Mouse (Mus musculus) intestine, embryonic 15.5 days (tissue): Measurements from ENCODE around the gene Fap. TPM values are rescaled to one million over a fixed set of nuclear protein-coding genes. Genes with fewer than 3 reads are reported as not detected.

Source experiments
- ATAC-seq: fragments of 200-750 bp; cut with Nextera tagmentation; 2 replicates; pipeline ENCODE4 v1.8.0; 2017; ENCODE audit warnings: moderate TSS enrichment, moderate library complexity
- H3K27ac ChIP-seq: fragments of 300-500 bp; sonication (generic); 2 replicates; pipeline ENCODE4 v1.5.1; 2015; ENCODE audit warnings: mild to moderate bottlenecking, inconsistent platforms
- H3K27me3 ChIP-seq: fragments of 300-500 bp; sonication (generic); replicated peaks from 2 replicates; pipeline ENCODE4 v1.6.1; 2015; ENCODE audit warnings: inconsistent platforms
- H3K36me3 ChIP-seq: fragments of 300-500 bp; sonication (generic); 2 replicates; pipeline ENCODE4 v1.6.1; 2015; ENCODE audit warnings: inconsistent platforms
- H3K4me1 ChIP-seq: fragments of 300-500 bp; sonication (generic); replicated peaks from 2 replicates; pipeline ENCODE4 v1.6.1; 2015; ENCODE audit warnings: inconsistent platforms
- H3K4me2 ChIP-seq: fragments of 300-500 bp; sonication (generic); replicated peaks from 2 replicates; pipeline ENCODE4 v1.6.1; 2015; ENCODE audit warnings: mild to moderate bottlenecking, inconsistent platforms
- H3K4me3 ChIP-seq: fragments of 300-500 bp; sonication (generic); replicated peaks from 2 replicates; pipeline ENCODE4 v1.5.1; 2015; ENCODE audit warnings: inconsistent platforms
- H3K9ac ChIP-seq: fragments of 300-500 bp; sonication (generic); 2 replicates; pipeline ENCODE4 v1.6.1; 2015; ENCODE audit warnings: inconsistent platforms
- H3K9me3 ChIP-seq: fragments of 300-500 bp; sonication (generic); 2 replicates; pipeline ENCODE4 v1.6.1; 2016; ENCODE audit warnings: inconsistent platforms
- WGBS: fragments of 180-500 bp; shearing (Covaris S2); methylation state at CpG from one replicate; pipeline ENCODE4 v1.1.7; 2015; 5-methylcytosine and 5-hydroxymethylcytosine counted together
- polyA plus RNA-seq: library from polyadenylated mRNA; unstranded; fragments of >200 nt; fragmentation: Nextera tagmentation; extraction: Ambion mirVana; gene quantifications from 2 replicates; pipeline ENCODE4 v1.2.1, GENCODE M21; 2015

The Fap gene
- polyA plus RNA-seq, 1 experiment from 2014 or later = 12.4 TPM

- Histone ChIP-seq H3K4me1 (no peaks in the 10 kb centered on the region), H3K4me2 (no peak within 1 kb of the TSS), H3K27me3 (no peaks in the 10 kb centered on the region), H3K9me3 (no peaks in the 10 kb centered on the region), H3K4me3 (no peak within 1 kb of the TSS), H3K9ac (no peak within 1 kb of the TSS), H3K27ac (no peak within 1 kb of the TSS), H3K36me3 (no peaks in the 10 kb centered on the region)
- 76% methylated on average over 9 of the region's 9 CpGs for WGBS
- no peak for ATAC-seq
These were observed 90.3 kb downstream of the Fap start, which contains the start of gene Gcg for GRCm38 (mm10) chr2:62483550-62483949. Gcg (minus strand) TSS chr2:62483650.

GRCm38 (mm10) chr2:62480285-62481198, 93.3 kb downstream of the Fap start:
- no peak overlapping the region for H3K27ac ChIP-seq
- H3K4me2 ChIP-seq = no peak overlapping the region
- H3K4me3 ChIP-seq = no peak overlapping the region
- no peaks in the 10 kb centered on the region for H3K9me3 ChIP-seq
- no peak for ATAC-seq
- H3K4me1 ChIP-seq = no peaks in the 10 kb centered on the region
- no peak overlapping the region for H3K9ac ChIP-seq
- WGBS = 64% methylated on average over 9 of the region's 9 CpGs
- no peaks in the 10 kb centered on the region for H3K36me3 ChIP-seq
- H3K27me3 ChIP-seq = no peaks in the 10 kb centered on the region

GRCm38 (mm10) chr2:62469551-62469950, 104.3 kb downstream of the Fap start:
- H3K4me2 ChIP-seq = no peak overlapping the region
- ATAC-seq = no peak
- no peak overlapping the region for H3K9ac ChIP-seq
- H3K9me3 ChIP-seq = no peaks in the 10 kb centered on the region
- H3K27me3 ChIP-seq = no peaks in the 10 kb centered on the region
- H3K36me3 ChIP-seq = no peaks in the 10 kb centered on the region
- no peaks in the 10 kb centered on the region for H3K4me1 ChIP-seq
- H3K27ac ChIP-seq = no peak overlapping the region
- H3K4me3 ChIP-seq = no peak overlapping the region
- WGBS = 89% methylated on average over 9 of the region's 9 CpGs

- ATAC-seq = no peak
These were observed 110.6 kb downstream of the Fap start for GRCm38 (mm10) chr2:62463287-62463686.

GRCm38 (mm10) chr2:62462174-62462573, 111.7 kb downstream of the Fap start:
- no peak overlapping the region for H3K27ac ChIP-seq
- 79% methylated on average over 2 of the region's 2 CpGs for WGBS
- no peak overlapping the region for H3K4me3 ChIP-seq
- no peak overlapping the region for H3K4me2 ChIP-seq
- H3K36me3 ChIP-seq = no peaks in the 10 kb centered on the region
- ATAC-seq = no peak
- H3K4me1 ChIP-seq = no peaks in the 10 kb centered on the region
- H3K27me3 ChIP-seq = no peaks in the 10 kb centered on the region
- H3K9ac ChIP-seq = no peak overlapping the region
- H3K9me3 ChIP-seq = no peaks in the 10 kb centered on the region

More at GRCm38 (mm10) chr2:62463287-62463686, 110.6 kb downstream of the Fap start:
- H3K9ac ChIP-seq = no peak overlapping the region
- 91% methylated on average over 2 of the region's 2 CpGs for WGBS
- no peaks in the 10 kb centered on the region for H3K27me3 ChIP-seq
- no peaks in the 10 kb centered on the region for H3K9me3 ChIP-seq
- H3K4me3 ChIP-seq = no peak overlapping the region
- H3K36me3 ChIP-seq = no peaks in the 10 kb centered on the region
- no peak overlapping the region for H3K27ac ChIP-seq
- no peaks in the 10 kb centered on the region for H3K4me1 ChIP-seq
- H3K4me2 ChIP-seq = no peak overlapping the region

- WGBS = 75% methylated on average over 12 of the region's 12 CpGs
- no peaks in the 10 kb centered on the region for H3K9me3 ChIP-seq
- H3K4me1 ChIP-seq = no peaks in the 10 kb centered on the region
- H3K27me3 ChIP-seq = no peaks in the 10 kb centered on the region
- H3K9ac ChIP-seq = no peak overlapping the region
- no peak overlapping the region for H3K4me3 ChIP-seq
- H3K27ac ChIP-seq = no peak overlapping the region
- no peak overlapping the region for H3K4me2 ChIP-seq
- H3K36me3 ChIP-seq = no peaks in the 10 kb centered on the region
- no peak for ATAC-seq
These were observed 112.9 kb downstream of the Fap start for GRCm38 (mm10) chr2:62460815-62461450.

GRCm38 (mm10) chr2:62460231-62460710, 113.6 kb downstream of the Fap start:
- Histone ChIP-seq H3K36me3 (no peaks in the 10 kb centered on the region), H3K4me1 (no peaks in the 10 kb centered on the region), H3K27ac (0 out of 2 replicates have a peak overlapping the region, but pooled peaks have one; percentile 22), H3K27me3 (no peaks in the 10 kb centered on the region), H3K9me3 (no peaks in the 10 kb centered on the region), H3K4me2 (no peak overlapping the region), H3K4me3 (no peak overlapping the region), H3K9ac (no peak overlapping the region)
- 51% methylated on average over 7 of the region's 7 CpGs for WGBS
- ATAC-seq = peak; percentile 31

- Histone ChIP-seq H3K27me3 (no peaks in the 10 kb centered on the region), H3K9ac (no peak overlapping the region), H3K27ac (0 out of 2 replicates have a peak overlapping the region, but pooled peaks have one; percentile 22), H3K4me1 (no peaks in the 10 kb centered on the region), H3K36me3 (no peaks in the 10 kb centered on the region), H3K9me3 (no peaks in the 10 kb centered on the region), H3K4me3 (no peak overlapping the region), H3K4me2 (no peak overlapping the region)
- ATAC-seq = no peak
- WGBS = 53% methylated on average over 18 of the region's 18 CpGs
These were observed 114.4 kb downstream of the Fap start for GRCm38 (mm10) chr2:62459241-62460174.

- no peak overlapping the region for H3K4me3 ChIP-seq
- 40% methylated on average over 9 of the region's 9 CpGs for WGBS
- H3K27me3 ChIP-seq = no peaks in the 10 kb centered on the region
- H3K4me2 ChIP-seq = no peak overlapping the region
- H3K9ac ChIP-seq = no peak overlapping the region
- ATAC-seq = no peak
- no peaks in the 10 kb centered on the region for H3K4me1 ChIP-seq
- H3K9me3 ChIP-seq = no peaks in the 10 kb centered on the region
- H3K27ac ChIP-seq = no peak overlapping the region
- no peaks in the 10 kb centered on the region for H3K36me3 ChIP-seq
These were observed 115.8 kb downstream of the Fap start for GRCm38 (mm10) chr2:62458070-62458469.

- no peaks in the 10 kb centered on the region for H3K4me1 ChIP-seq
- H3K27me3 ChIP-seq = no peaks in the 10 kb centered on the region
- no peak for ATAC-seq
- no peak overlapping the region for H3K27ac ChIP-seq
- H3K36me3 ChIP-seq = no peaks in the 10 kb centered on the region
- no peak overlapping the region for H3K4me3 ChIP-seq
- H3K9me3 ChIP-seq = no peaks in the 10 kb centered on the region
- WGBS = 85% methylated on average over 11 of the region's 11 CpGs
- H3K4me2 ChIP-seq = no peak overlapping the region
- H3K9ac ChIP-seq = no peak overlapping the region
These were observed 118.9 kb downstream of the Fap start for GRCm38 (mm10) chr2:62454991-62455390.

GRCm38 (mm10) chr2:62454033-62454432, 119.8 kb downstream of the Fap start:
- no peak for ATAC-seq

More at GRCm38 (mm10) chr2:62454033-62454432, 119.8 kb downstream of the Fap start:
- WGBS = 80% methylated on average over 6 of the region's 6 CpGs
- Histone ChIP-seq H3K4me3 (no peak overlapping the region), H3K27me3 (no peaks in the 10 kb centered on the region), H3K36me3 (no peaks in the 10 kb centered on the region), H3K9me3 (no peaks in the 10 kb centered on the region), H3K4me2 (no peak overlapping the region), H3K27ac (no peak overlapping the region), H3K9ac (no peak overlapping the region), H3K4me1 (no peaks in the 10 kb centered on the region)
